Mouse (Mus musculus) CH12.LX (cell line): ENCODE data around the gene Dapl1.

Source experiments
- BHLHE40 ChIP-seq: IDR thresholded peaks from 2 replicates; pipeline ENCODE4 v1.6.1; 2011; ENCODE audit warnings: mild to moderate bottlenecking, low read depth, low read length, improper control_type of control experiment
- CHD1 ChIP-seq: IDR thresholded peaks from 2 replicates; pipeline ENCODE4 v1.6.1; 2012; ENCODE audit warnings: low read depth, low read length, improper control_type of control experiment, inconsistent platforms
- JUN ChIP-seq: IDR thresholded peaks from 2 replicates; pipeline ENCODE4 v1.6.1; 2011; ENCODE audit warnings: low read depth, mild to moderate bottlenecking, low read length, improper control_type of control experiment, moderate library complexity; ENCODE audit not compliant: insufficient read depth
- RAD21 ChIP-seq: IDR thresholded peaks from 2 replicates; pipeline ENCODE4 v1.6.1; 2011; ENCODE audit warnings: low read depth, mild to moderate bottlenecking, low read length, improper control_type of control experiment, moderate library complexity

GRCm38 (mm10) chr2:59552784-59553183 is 68.3 kb downstream of the Dapl1 start:
- TF ChIP-seq BHLHE40 (no peak), CHD1 (no peak), JUN (no peak), RAD21 (no peak)
